Mouse (Mus musculus): Measurements from ENCODE around the gene Serpina3k.
A peak's percentile ranks its signal among the peaks of the same experiment; 100 is the strongest.
"Not testable (repeated sequence)": the region's sequence is repeated elsewhere in the genome, so short reads cannot be mapped to it uniquely, and the experiment has no call there.

Gene Serpina3k

GRCm38 (mm10) chr12:104338226-104338625 lies at the start of gene Serpina3k, which contains the start of gene Serpina3m:
Gene Serpina3k (plus strand): TSS chr12:104338486.
Gene Serpina3m (plus strand): TSS chr12:104338486.
- DNase-seq (ENCODE audit: low read depth, low spot score): not testable (repeated sequence)

GRCm38 (mm10) chr12:104289872-104290271 lies 48.4 kb upstream of the Serpina3k start:
- no peak for DNase-seq (ENCODE audit: low read depth, low spot score)

GRCm38 (mm10) chr12:104293963-104294362 lies 44.3 kb upstream of the Serpina3k start:
- no peak for DNase-seq (ENCODE audit: low read depth, low spot score)

- DNase-seq (ENCODE audit: low read depth, low spot score): no peak
Measured at GRCm38 (mm10) chr12:104298049-104298448, 40.2 kb upstream of the Serpina3k start.

- DNase-seq (ENCODE audit: low read depth, low spot score): no peak
Measured at GRCm38 (mm10) chr12:104305991-104306390, 32.3 kb upstream of the Serpina3k start.

- DNase-seq (ENCODE audit: low read depth, low spot score): no peak
Measured at GRCm38 (mm10) chr12:104314253-104314652, 24.0 kb upstream of the Serpina3k start, which contains the start of gene Serpina3j. Gene Serpina3j (plus strand): TSS chr12:104314553.

- no peak for DNase-seq (ENCODE audit: low read depth, low spot score)
Measured at GRCm38 (mm10) chr12:104322454-104322853, 15.8 kb upstream of the Serpina3k start.

GRCm38 (mm10) chr12:104331701-104332100 lies 6.6 kb upstream of the Serpina3k start:
- no peak for DNase-seq (ENCODE audit: low read depth, low spot score)

- not testable (repeated sequence) for DNase-seq (ENCODE audit: low read depth, low spot score)
Measured at GRCm38 (mm10) chr12:104336873-104337272, 1.4 kb upstream of the Serpina3k start.

GRCm38 (mm10) chr12:104338705-104339104 lies 419 bp downstream of the Serpina3k start:
- DNase-seq (ENCODE audit: low read depth, low spot score): no peak

GRCm38 (mm10) chr12:104342489-104342888 lies 4.2 kb downstream of the Serpina3k start:
- DNase-seq (ENCODE audit: low read depth, low spot score): not testable (repeated sequence)

- DNase-seq (ENCODE audit: low read depth, low spot score): no peak
Measured at GRCm38 (mm10) chr12:104345181-104345580, 6.9 kb downstream of the Serpina3k start.

- no peak for DNase-seq (ENCODE audit: low read depth, low spot score)
Measured at GRCm38 (mm10) chr12:104345707-104346106, 7.4 kb downstream of the Serpina3k start.

GRCm38 (mm10) chr12:104347091-104347490 lies 8.8 kb downstream of the Serpina3k start:
- no peak for DNase-seq (ENCODE audit: low read depth, low spot score)

GRCm38 (mm10) chr12:104351812-104352211 lies 13.5 kb downstream of the Serpina3k start:
- DNase-seq (ENCODE audit: low read depth, low spot score): peak; percentile 13

GRCm38 (mm10) chr12:104356006-104356405 lies 17.7 kb downstream of the Serpina3k start:
- DNase-seq (ENCODE audit: low read depth, low spot score): no peak

- no peak for DNase-seq (ENCODE audit: low read depth, low spot score)
Measured at GRCm38 (mm10) chr12:104369986-104370385, 31.7 kb downstream of the Serpina3k start.

GRCm38 (mm10) chr12:104377179-104377578 lies 38.9 kb downstream of the Serpina3k start:
- not testable (repeated sequence) for DNase-seq (ENCODE audit: low read depth, low spot score)

- DNase-seq (ENCODE audit: low read depth, low spot score): not testable (repeated sequence)
Measured at GRCm38 (mm10) chr12:104378351-104378750, 40.1 kb downstream of the Serpina3k start.

- DNase-seq (ENCODE audit: low read depth, low spot score): not testable (repeated sequence)
Measured at GRCm38 (mm10) chr12:104378815-104379214, 40.5 kb downstream of the Serpina3k start.

GRCm38 (mm10) chr12:104379856-104380255 lies 41.6 kb downstream of the Serpina3k start:
- no peak for DNase-seq (ENCODE audit: low read depth, low spot score)

- not testable (repeated sequence) for DNase-seq (ENCODE audit: low read depth, low spot score)
Measured at GRCm38 (mm10) chr12:104381071-104381604, 42.9 kb downstream of the Serpina3k start.

GRCm38 (mm10) chr12:104385987-104386386 lies 47.7 kb downstream of the Serpina3k start:
- DNase-seq (ENCODE audit: low read depth, low spot score): not testable (repeated sequence)

- not testable (repeated sequence) for DNase-seq (ENCODE audit: low read depth, low spot score)
Measured at GRCm38 (mm10) chr12:104386878-104387277, 48.6 kb downstream of the Serpina3k start.

Data from forelimb bud, embryonic 11.5 days (tissue).